8 mouse cellular contexts compared by ENCODE assay signal in the genomic region with DNA sequence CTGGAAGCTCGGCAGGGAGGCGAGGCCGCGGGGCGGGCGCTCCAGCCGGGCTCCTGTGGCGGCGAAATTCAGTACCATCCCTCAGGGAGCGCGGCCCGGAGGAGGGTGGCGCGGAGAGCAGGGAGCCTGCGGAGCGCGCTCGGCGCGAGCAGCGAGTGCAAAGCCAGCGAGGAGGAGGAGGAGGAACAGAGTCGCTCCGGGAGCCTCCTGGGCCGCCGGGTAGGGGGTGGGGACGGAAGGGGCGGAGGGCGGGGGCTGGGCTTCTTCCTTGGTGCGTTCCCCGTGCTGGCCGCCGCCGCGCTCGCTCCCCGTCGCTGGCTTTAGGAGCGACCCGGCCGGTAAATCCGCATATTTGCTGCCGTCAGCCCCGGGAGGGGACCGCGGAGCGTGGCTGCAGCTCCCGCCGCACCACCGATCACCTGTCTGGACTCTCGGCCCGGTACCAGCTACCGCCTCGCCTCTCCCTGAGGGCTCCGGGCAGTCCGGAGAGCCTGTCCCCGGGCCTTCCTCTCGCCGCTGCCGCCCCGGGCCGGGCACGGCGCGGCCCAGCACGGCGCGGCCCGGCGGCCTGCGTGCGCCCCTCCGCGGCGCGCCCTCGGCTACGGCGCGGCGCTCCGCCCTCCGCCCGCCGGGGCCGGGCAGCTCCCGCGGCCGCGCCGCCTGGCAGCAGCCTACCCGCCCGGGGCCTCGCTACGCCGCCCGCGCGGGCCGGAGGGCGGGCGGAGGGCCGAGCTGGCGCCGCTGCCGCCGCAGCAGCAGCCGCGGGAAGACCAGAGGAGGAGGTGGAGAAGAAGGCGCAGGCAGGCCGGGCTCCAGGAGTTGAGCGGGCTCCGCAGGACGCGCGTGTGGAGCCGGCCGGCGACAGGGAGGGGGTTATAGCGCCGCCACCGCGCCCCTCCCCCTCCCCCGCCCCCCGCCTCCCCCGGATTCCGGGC. TPM values are rescaled to one million over a fixed set of nuclear protein-coding genes. Genes with fewer than 3 reads are reported as not detected.
DNase-seq lines count a peak whose midpoint lies in the region; ATAC-seq and TF ChIP-seq lines count a peak whose summit lies in the region.

No protein-coding gene starts in this region.

- WGBS in embryonic facial prominence, embryonic 12.5 days, result under 1% methylated on average over 103 of the region's 127 CpGs
- under 1% methylated on average over 62 of the region's 127 CpGs for WGBS in midbrain, postnatal 0 days

- DNase-seq in left cerebral cortex, adult 18-20 months (ENCODE audit: low spot score in 2 of 2), result peak; percentile 70 to 81
- DNase-seq in left cerebral cortex, adult 11 months (ENCODE audit: low spot score), result no peak
- peak; percentile 73 to 75 for DNase-seq in heart, adult 9 months (ENCODE audit: low spot score in 2 of 2)
- peak; percentile 80 for DNase-seq in kidney, adult 9 months
- DNase-seq in liver, result peak; percentile 74
- DNase-seq in midbrain, postnatal 0 days (ENCODE audit: low spot score), result peak; percentile 44
- DNase-seq in telencephalon, adult 2 months (ENCODE audit: low read depth, low spot score), result peak; percentile 49

- H3K4me3 ChIP-seq in embryonic facial prominence, embryonic 12.5 days, result peak overlapping the region; percentile 67
- peak overlapping the region; percentile 84 for H3K4me3 ChIP-seq in midbrain, postnatal 0 days (ENCODE audit: low read depth, low read length)

- no peaks in the 10 kb centered on the region for H3K36me3 ChIP-seq in embryonic facial prominence, embryonic 12.5 days
- H3K36me3 ChIP-seq in midbrain, postnatal 0 days (ENCODE audit: insufficient read depth, low read length), result peaks cover 5% of the 10 kb centered on the region

- 0 out of 2 replicates have a peak, but pooled peaks have one; percentile 19 for ATAC-seq in embryonic facial prominence, embryonic 12.5 days (ENCODE audit: insufficient number of reproducible peaks, insufficient read depth, low FRiP score, low TSS enrichment)
- peak; percentile 36 for ATAC-seq in midbrain, postnatal 0 days (ENCODE audit: low FRiP score)

- peaks cover 86% of the 10 kb centered on the region for H3K27me3 ChIP-seq in embryonic facial prominence, embryonic 12.5 days
- H3K27me3 ChIP-seq in midbrain, postnatal 0 days (ENCODE audit: insufficient read depth, low read length), result peaks cover 40% of the 10 kb centered on the region

- peaks cover 57% of the 10 kb centered on the region for H3K4me1 ChIP-seq in embryonic facial prominence, embryonic 12.5 days
- peaks cover 17% of the 10 kb centered on the region for H3K4me1 ChIP-seq in midbrain, postnatal 0 days (ENCODE audit: insufficient read depth, low read length)

- peak overlapping the region; percentile 83 for H3K27ac ChIP-seq in embryonic facial prominence, embryonic 12.5 days
- H3K27ac ChIP-seq in midbrain, postnatal 0 days (ENCODE audit: low read depth, low read length), result peak overlapping the region; percentile 84

- TF ChIP-seq CTCF in midbrain, postnatal 0 days (IDR thresholded peaks at IDR 0.05), result no peak

- H3K9ac ChIP-seq in embryonic facial prominence, embryonic 12.5 days, result peak overlapping the region; percentile 80
- peak overlapping the region; percentile 88 for H3K9ac ChIP-seq in midbrain, postnatal 0 days (replicated peaks; ENCODE audit: low read length, poor library complexity, severe bottlenecking)

- peak overlapping the region; percentile 94 for H3K4me2 ChIP-seq in embryonic facial prominence, embryonic 12.5 days (replicated peaks)
- peak overlapping the region; percentile 96 for H3K4me2 ChIP-seq in midbrain, postnatal 0 days (ENCODE audit: low read depth, low read length, poor library complexity, severe bottlenecking)

- no peaks in the 10 kb centered on the region for H3K9me3 ChIP-seq in embryonic facial prominence, embryonic 12.5 days
- no peaks in the 10 kb centered on the region for H3K9me3 ChIP-seq in midbrain, postnatal 0 days (ENCODE audit: low read length)

RNA-seq across cellular contexts. Expression of a gene that starts 2.1 kb away (rescaled TPM):
- total RNA-seq in left cerebral cortex, adult 18-20 months (2021), result 10 to 100 TPM; 52.7 to 55.5 TPM
- polyA plus RNA-seq in embryonic facial prominence, embryonic 12.5 days (2016; fragmentation: Nextera tagmentation; extraction: Ambion mirVana), result 38.4 and 42.8 TPM in 2 replicates
- 64.0 and 67.7 TPM in 2 replicates for total RNA-seq in midbrain, postnatal 0 days (2014; rRNA removed)
- polyA plus RNA-seq in midbrain, postnatal 0 days (2015; fragmentation: Nextera tagmentation; extraction: Ambion mirVana), result 53.8 and 54.5 TPM in 2 replicates
